Mouse (Mus musculus) forebrain, embryonic 16.5 days (tissue): ENCODE measurements around the gene Actr3. TPM values are rescaled to one million over a fixed set of nuclear protein-coding genes. Genes with fewer than 3 reads are reported as not detected.

Source experiments
- ATAC-seq: fragments of 200-750 bp; cut with Nextera tagmentation; 2 replicates; pipeline ENCODE4 v1.8.0; 2017; ENCODE audit warnings: mild to moderate bottlenecking, moderate library complexity
- H3K27ac ChIP-seq: fragments of 300-500 bp; sonication (generic); 2 replicates; pipeline ENCODE4 v1.5.1; 2014; ENCODE audit warnings: low read length, control low read depth
- H3K27me3 ChIP-seq: fragments of 300-500 bp; sonication (generic); replicated peaks from 2 replicates; pipeline ENCODE4 v1.6.1; 2014; ENCODE audit warnings: low read length; ENCODE audit not compliant: control insufficient read depth, insufficient read depth
- H3K36me3 ChIP-seq: fragments of 300-500 bp; sonication (generic); 2 replicates; pipeline ENCODE4 v1.6.1; 2014; ENCODE audit not compliant: control insufficient read depth, insufficient read depth
- H3K4me1 ChIP-seq: fragments of 300-500 bp; sonication (generic); replicated peaks from 2 replicates; pipeline ENCODE4 v1.6.1; 2014; ENCODE audit warnings: low read length; ENCODE audit not compliant: control insufficient read depth, insufficient read depth
- H3K4me2 ChIP-seq: fragments of 300-500 bp; sonication (generic); 2 replicates; pipeline ENCODE4 v1.6.1; 2014; ENCODE audit warnings: mild to moderate bottlenecking, low read length, control low read depth
- H3K4me3 ChIP-seq: fragments of 300-500 bp; sonication (generic); replicated peaks from 2 replicates; pipeline ENCODE4 v1.5.1; 2014; ENCODE audit warnings: mild to moderate bottlenecking, low read length, control low read depth
- H3K9ac ChIP-seq: fragments of 300-500 bp; sonication (generic); replicated peaks from 2 replicates; pipeline ENCODE4 v1.6.1; 2014; ENCODE audit warnings: low read depth, low read length, control low read depth
- H3K9me3 ChIP-seq: fragments of 300-500 bp; sonication (generic); 2 replicates; pipeline ENCODE4 v1.6.1; 2016; ENCODE audit warnings: low read length; ENCODE audit not compliant: control insufficient read depth
- WGBS: fragments of 180-500 bp; shearing (Covaris S2); extraction: QIAGEN DNeasy Blood & Tissue Kit; methylation state at CpG from one replicate; pipeline ENCODE4 v1.1.7; 2014; 5-methylcytosine and 5-hydroxymethylcytosine counted together
- polyA plus RNA-seq: library from polyadenylated mRNA; unstranded; fragments of >200 nt; fragmentation: Nextera tagmentation; extraction: Ambion mirVana; gene quantifications from 2 replicates; pipeline ENCODE4 v1.2.1, GENCODE M21; 2015

Gene Actr3
- polyA plus RNA-seq, 1 experiment from 2014 or later: 241 TPM

GRCm38 (mm10) chr1:125345854-125346253 is 89.7 kb downstream of the Actr3 start:
- Histone ChIP-seq H3K27ac (no peak overlapping the region), H3K9ac (no peak overlapping the region), H3K36me3 (no peaks in the 10 kb centered on the region), H3K4me2 (no peak overlapping the region), H3K9me3 (no peaks in the 10 kb centered on the region), H3K27me3 (no peaks in the 10 kb centered on the region), H3K4me3 (no peak overlapping the region), H3K4me1 (no peaks in the 10 kb centered on the region)
- ATAC-seq: no peak
- 97% methylated on average over 9 of the region's 9 CpGs for WGBS

- Histone ChIP-seq H3K27ac (no peak overlapping the region), H3K9me3 (no peaks in the 10 kb centered on the region), H3K36me3 (no peaks in the 10 kb centered on the region), H3K4me3 (no peak overlapping the region), H3K27me3 (no peaks in the 10 kb centered on the region), H3K4me2 (no peak overlapping the region), H3K9ac (no peak overlapping the region), H3K4me1 (no peaks in the 10 kb centered on the region)
- no peak for ATAC-seq
- WGBS: 94% methylated on average over 6 of the region's 6 CpGs
These were observed 90.1 kb downstream of the Actr3 start for GRCm38 (mm10) chr1:125345448-125345847.

- 88% methylated on average over 2 of the region's 2 CpGs for WGBS
These were observed 92.4 kb downstream of the Actr3 start for GRCm38 (mm10) chr1:125343105-125343504.

More at GRCm38 (mm10) chr1:125343105-125343504, 92.4 kb downstream of the Actr3 start:
- Histone ChIP-seq H3K9ac (no peak overlapping the region), H3K27ac (no peak overlapping the region), H3K9me3 (no peaks in the 10 kb centered on the region), H3K4me1 (no peaks in the 10 kb centered on the region), H3K36me3 (no peaks in the 10 kb centered on the region), H3K27me3 (no peaks in the 10 kb centered on the region), H3K4me3 (no peak overlapping the region), H3K4me2 (no peak overlapping the region)
- ATAC-seq: no peak

Other genes with a start within 250 kb of the Actr3 start
- gene Slc35f5, start 124.9 kb upstream of the Actr3 start, polyA plus RNA-seq: 31.6 and 32.9 TPM in 2 replicates
- 0.10 TPM in 1 of 2 replicates, not detected in the other for gene Gpr39, start 241.3 kb upstream of the Actr3 start, polyA plus RNA-seq